Mouse (Mus musculus): ENCODE results near the gene 1700016K19Rik.

1700016K19Rik gene

DNA sequence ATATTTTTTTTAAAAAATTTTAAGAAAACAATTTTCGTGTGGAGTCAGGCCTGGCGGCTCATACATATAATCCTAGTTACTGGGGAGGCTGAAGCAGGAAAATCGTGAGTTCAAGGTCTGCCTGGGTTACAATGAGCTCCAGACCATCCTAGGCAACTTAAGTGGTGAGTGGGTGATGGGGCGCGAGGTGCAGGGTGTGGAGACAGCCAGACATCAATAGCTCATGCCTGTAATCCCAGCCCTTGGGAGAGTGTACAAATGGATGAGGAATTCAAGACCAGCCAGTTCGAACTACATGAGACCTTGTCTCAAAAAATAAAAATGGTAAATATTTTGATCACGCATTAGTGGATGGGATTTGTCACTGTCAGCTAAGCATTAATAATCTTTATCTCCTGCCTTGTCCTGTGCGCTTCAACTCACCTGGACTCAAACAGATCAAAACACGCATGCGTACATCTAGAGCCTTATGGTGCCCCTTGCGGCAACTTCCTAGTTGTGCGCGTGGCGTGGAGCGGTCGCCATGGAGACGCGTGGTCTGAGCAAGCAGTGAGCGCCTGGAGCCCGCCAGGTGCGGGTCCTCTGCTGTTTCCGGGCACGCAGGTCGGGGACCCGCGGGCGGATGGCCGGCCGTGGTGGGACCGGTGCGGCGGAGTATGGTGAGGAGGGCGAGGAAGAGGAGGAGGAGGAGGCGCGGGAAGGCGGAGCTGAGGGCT lies at the start of gene 1700016K19Rik:
Gene 1700016K19Rik, plus strand, starts transcription at position 473 of the 716 bp plus-strand sequence.
- DNase-seq (ENCODE audit: extremely low spot score, low read depth, low spot score) = peak; percentile 66

GRCm38 (mm10) chr11:75950459-75950858 lies 49.3 kb upstream of the 1700016K19Rik start:
- DNase-seq (ENCODE audit: extremely low spot score, low read depth, low spot score) = no peak

- DNase-seq (ENCODE audit: extremely low spot score, low read depth, low spot score) = no peak
These were observed 47.8 kb upstream of the 1700016K19Rik start for GRCm38 (mm10) chr11:75951895-75952294.

DNA sequence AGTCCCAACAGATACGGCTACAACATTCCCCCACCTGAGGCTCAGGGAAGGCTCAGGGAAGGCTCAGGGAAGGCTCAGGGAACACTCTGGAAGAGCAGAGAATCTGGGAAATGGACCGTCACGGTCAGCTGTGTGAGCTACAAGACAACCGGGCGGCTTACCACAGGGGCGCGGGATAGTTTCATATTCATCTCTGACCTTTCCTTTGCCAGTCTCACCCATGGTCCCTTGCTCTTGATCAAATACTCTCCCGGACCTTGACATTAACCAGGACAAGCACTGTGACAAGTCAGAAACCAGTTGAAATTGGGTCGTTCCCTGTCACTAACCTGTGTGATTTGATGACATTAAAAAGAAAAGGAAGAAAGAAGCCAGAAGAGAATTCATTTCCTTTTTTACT lies 44.8 kb upstream of the 1700016K19Rik start:
- no peak for DNase-seq (ENCODE audit: extremely low spot score, low read depth, low spot score)

DNA sequence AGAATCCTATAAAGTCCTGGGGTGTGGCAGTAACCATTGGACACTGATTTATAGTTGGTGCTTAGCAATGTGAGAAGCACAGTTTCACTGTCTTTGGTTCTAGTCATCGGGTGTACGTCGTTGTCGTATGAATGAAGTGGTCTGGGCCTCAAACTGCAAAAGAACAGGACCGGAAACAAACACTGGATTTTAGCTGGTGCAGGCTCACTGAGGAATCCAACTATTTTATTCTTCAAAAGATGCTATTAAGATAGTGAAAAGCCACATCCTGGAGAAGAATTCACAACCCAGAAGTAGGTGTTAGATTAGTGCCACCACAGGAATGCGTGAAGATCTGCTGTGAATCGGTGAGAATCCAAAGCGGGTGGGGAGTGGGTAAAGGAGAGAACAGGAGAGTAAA lies 43.1 kb upstream of the 1700016K19Rik start:
- DNase-seq (ENCODE audit: extremely low spot score, low read depth, low spot score) = no peak

DNA sequence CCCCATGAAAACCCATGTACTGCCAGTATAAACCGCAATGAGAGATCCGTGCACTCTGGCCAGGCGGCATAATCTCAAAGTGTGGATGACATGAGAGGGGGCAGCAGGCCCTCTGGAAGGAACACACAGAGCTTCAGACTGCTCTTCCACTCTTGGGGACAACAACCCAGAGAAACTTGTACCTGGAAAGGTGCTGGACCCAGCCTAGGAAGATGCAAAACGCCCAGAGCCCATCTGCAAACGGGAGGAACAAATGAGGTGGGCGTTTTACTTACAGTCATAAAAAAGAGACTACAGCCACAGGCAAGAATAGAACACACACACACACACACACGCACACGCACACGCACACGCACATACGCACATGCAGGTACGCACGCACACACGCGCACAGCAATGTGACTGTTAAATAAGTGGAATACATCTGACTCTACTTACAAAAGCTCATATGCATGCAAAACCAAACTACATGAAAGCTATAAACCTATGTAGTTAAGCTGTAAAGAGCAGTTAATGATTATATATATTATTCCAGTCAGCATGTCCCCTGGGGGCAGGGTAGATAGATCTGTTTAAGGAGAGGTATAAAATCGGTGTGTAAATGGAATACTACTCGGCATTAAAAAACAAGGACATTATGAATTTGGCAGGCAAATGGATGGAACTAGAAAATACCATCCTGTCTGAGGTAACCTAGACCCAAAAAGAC lies 42.4 kb upstream of the 1700016K19Rik start:
- DNase-seq (ENCODE audit: extremely low spot score, low read depth, low spot score) = no peak

DNA sequence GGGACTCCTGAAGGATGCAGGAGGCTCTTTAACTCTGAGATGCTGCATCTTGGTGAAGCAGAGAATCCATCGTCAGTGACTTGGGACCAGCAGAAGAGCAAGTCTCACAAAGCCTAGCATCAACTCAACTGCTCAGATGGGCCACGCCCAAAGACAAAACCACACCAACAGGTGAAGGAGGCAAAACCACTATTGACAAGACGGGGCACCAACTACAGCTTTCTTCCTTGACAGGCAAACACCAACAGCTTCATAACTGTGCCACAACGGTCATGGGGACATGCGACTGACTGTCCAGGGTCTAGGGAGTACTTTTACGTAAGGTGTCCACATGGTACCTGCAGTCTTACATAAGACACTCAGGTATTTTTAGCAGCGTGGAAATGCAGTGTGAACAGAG lies 37.9 kb upstream of the 1700016K19Rik start:
- DNase-seq (ENCODE audit: extremely low spot score, low read depth, low spot score) = no peak

GRCm38 (mm10) chr11:75963730-75964475 lies 35.8 kb upstream of the 1700016K19Rik start:
- DNase-seq (ENCODE audit: extremely low spot score, low read depth, low spot score) = peak; percentile 42

DNA sequence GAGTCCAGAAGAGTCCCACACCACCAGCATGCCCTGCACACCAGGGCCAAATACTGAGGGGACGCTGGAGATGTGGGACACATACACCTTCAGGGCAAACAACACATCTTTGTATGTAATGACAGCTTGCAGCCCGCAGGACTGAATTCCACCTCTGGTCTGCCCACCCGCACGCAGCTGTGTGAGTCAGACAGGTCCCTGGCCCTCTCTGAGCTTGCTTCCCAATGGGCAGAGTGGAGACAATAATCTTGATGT lies 35.3 kb upstream of the 1700016K19Rik start:
- DNase-seq (ENCODE audit: extremely low spot score, low read depth, low spot score) = no peak

DNA sequence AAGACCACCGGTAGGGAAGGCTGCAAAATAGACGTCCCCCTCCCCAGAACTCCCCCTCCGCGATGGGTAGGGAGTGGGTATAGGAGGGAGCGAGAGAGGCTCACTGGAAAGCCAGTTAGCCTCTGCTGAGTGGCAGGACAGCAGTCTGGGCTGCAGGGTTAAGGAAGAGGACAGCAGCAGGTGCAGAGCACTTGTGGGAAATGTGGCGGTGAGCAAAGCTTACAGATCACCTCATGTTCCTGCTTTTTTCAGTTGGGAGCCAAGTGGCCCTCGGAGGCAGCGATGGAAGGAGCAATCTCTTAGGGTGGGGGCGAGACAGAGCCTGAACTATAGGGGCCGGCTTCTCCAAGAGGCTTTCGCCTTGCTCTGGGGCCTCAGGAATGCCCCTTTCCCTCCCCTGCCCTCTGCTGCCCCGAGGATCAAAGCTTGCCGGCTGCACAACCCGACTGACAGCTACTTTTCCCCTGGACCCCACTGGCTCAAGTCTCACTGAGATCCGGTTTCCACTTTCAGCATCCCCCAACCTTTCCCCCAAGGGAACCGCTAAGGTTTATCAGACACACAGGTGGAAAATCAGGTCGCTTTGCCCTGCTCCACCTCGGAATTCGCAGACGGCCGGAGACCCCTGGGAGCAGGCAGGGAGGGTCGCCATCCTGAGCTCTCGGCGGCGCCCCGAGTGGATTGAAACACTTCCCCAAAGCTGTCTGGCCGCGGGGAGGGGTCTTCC lies 33.9 kb upstream of the 1700016K19Rik start:
- DNase-seq (ENCODE audit: extremely low spot score, low read depth, low spot score) = no peak

DNA sequence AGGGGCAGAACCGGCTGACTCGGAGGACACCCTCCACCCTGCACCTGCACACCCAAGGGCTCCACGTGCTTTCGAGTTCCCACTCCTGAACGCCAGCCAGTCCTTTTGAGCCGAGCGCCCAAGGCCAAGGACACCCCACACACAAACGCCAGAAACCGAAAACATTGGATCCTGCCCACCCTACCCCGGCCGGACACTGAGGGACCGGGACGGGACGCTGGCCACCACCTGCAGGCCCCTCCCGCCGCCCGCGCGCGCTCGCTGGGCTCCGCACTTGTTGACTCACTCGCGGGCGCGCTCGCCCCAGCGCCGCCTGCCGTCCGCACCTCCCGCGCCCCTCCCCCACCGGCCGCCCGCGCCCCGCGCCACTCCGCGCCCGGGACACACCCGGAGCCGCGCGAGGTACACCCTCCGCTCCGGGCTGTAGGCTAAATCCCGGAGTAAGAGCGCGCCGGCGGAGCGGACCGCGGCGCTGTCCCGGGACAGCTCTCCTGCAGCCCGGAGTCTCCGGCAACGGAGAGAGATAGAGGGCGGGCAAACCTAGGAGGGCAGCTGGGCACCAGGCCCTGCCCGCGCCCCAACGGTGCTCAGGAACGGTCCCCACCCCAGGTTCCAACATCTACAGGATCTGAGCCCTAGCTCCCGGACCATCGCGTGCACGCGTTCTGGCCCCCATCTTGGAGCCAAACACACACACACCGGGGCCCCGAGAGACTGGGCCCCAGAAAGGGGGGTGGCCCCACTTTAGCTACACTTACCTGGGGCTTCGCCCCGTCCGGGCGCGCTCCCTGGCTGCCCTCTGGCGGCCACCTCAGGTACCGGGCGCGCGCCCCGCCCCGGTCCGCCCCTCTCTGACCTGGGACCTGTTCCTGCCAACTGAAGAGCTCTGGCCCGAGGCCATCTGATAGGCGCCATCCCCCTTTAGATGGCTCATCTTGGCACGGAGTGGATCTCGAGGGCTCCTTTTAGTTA lies 33.0 kb upstream of the 1700016K19Rik start:
- no peak for DNase-seq (ENCODE audit: extremely low spot score, low read depth, low spot score)

- no peak for DNase-seq (ENCODE audit: extremely low spot score, low read depth, low spot score)
These were observed 31.0 kb upstream of the 1700016K19Rik start for GRCm38 (mm10) chr11:75968761-75969160.

GRCm38 (mm10) chr11:75970629-75971028 lies 29.1 kb upstream of the 1700016K19Rik start:
- DNase-seq (ENCODE audit: extremely low spot score, low read depth, low spot score) = no peak

DNA sequence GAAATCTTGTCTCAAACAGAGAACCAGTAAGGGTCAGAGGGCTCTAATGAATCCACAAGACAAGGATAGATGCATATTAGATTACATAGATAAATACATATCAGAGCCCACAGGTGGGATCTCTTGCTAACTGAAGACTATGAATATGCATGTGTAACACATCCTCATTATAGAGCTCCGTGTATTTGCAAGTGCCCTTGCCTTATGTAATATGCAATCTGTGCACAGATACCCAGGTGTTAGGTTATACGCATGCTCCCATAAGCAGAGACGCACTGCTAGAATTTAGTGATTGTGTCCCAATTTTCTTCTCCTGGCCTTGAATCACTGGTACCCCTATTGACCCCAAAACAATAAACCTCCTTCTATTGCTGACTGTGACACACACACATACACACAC lies 27.5 kb upstream of the 1700016K19Rik start:
- DNase-seq (ENCODE audit: extremely low spot score, low read depth, low spot score) = no peak

- DNase-seq (ENCODE audit: extremely low spot score, low read depth, low spot score) = no peak
These were observed 26.7 kb upstream of the 1700016K19Rik start for GRCm38 (mm10) chr11:75972916-75973567.

DNA sequence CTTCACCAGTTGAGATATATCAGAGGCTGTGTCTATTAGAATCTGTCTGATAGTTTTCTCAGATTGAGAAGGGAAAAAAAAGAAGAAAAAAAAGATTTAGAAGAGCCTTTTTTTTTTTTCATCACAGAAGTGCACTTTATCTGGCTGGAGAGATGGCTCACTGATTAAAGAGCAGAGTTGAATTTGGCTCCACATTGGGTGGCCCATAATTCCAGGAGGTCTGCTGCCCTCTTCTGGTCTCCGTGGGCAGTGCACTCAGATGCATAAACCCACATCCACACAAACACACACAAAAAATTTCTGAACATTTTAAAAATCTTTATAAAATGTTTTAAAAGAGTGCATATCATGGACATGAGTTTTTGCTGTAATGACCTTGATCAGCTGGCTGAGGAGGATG lies 25.7 kb upstream of the 1700016K19Rik start:
- no peak for DNase-seq (ENCODE audit: extremely low spot score, low read depth, low spot score)

GRCm38 (mm10) chr11:75976748-75977147 lies 23.0 kb upstream of the 1700016K19Rik start:
- no peak for DNase-seq (ENCODE audit: extremely low spot score, low read depth, low spot score)

DNA sequence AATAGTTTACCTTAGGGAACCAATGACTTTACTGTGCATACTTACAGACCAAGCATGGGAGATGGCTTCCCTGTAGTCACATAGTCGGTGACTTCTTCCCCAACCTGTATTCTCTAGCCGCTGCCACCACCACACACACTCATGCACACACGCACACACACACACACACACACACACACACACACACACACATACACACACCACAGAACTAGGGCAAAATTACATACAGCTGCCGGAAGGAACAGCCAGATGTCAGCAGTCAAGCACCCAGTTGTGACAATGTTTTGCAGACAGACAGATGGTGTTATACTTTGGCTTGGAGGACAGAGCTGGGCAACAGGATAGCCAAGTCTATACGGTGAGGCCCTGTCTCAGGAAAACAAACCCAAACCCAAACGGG lies 21.7 kb upstream of the 1700016K19Rik start:
- no peak for DNase-seq (ENCODE audit: extremely low spot score, low read depth, low spot score)

DNA sequence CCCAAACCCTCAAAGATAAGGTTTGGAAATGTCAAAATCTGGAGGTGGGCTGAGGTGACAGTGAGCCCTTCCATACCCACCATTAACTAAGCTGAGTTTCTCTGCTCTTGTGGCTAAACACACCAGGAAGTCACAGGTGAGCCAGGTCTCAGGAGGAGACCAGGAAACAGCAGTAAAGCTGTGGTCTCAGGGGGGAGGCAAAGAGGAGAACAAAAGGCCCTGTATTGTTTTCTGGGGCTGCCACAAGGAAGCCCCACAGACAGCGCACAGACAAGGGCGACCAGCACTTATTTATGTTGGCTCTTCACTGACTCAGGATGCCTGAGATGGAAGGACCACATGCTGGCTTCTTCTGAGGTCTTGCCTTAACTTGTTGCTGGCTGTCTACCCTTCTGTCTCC lies 19.3 kb upstream of the 1700016K19Rik start:
- no peak for DNase-seq (ENCODE audit: extremely low spot score, low read depth, low spot score)

- no peak for DNase-seq (ENCODE audit: extremely low spot score, low read depth, low spot score)
These were observed 16.5 kb upstream of the 1700016K19Rik start for GRCm38 (mm10) chr11:75983194-75983593.

All from hindlimb bud, embryonic 11.5 days (tissue).